Mouse (Mus musculus) c-Kit-negative CD71-positive TER-119-positive erythroid progenitor cells, embryonic 14.5 days (primary cell): Measurements from ENCODE around the gene Grm2.
A peak's percentile ranks its signal among the peaks of the same experiment; 100 is the strongest.

Experiments
- DNase-seq: peaks from one replicate; pipeline ENCODE4 v3.0.0-alpha.2; 2013; ENCODE audit warnings: low read depth, low spot score

Gene Grm2

GRCm38 (mm10) chr9:106655884-106656720 is at the start of gene Grm2:
Gene Grm2, minus strand, starts transcription at chr9:106656082.
- no peak for DNase-seq

- DNase-seq: no peak
These were observed 37.1 kb upstream of the Grm2 start for GRCm38 (mm10) chr9:106692973-106693481.

- DNase-seq: no peak
These were observed 33.0 kb upstream of the Grm2 start for GRCm38 (mm10) chr9:106688834-106689233.

- DNase-seq: peak; percentile 54
These were observed 31.2 kb upstream of the Grm2 start for GRCm38 (mm10) chr9:106686983-106687650.

- peak; percentile 9 for DNase-seq
These were observed 29.6 kb upstream of the Grm2 start, which contains the start of gene Tex264 for GRCm38 (mm10) chr9:106685249-106686101. Gene Tex264, minus strand, starts transcription at chr9:106685927.

- no peak for DNase-seq
These were observed 29.0 kb upstream of the Grm2 start for GRCm38 (mm10) chr9:106684918-106685248.

GRCm38 (mm10) chr9:106684093-106684872 is 28.4 kb upstream of the Grm2 start:
- DNase-seq: no peak

- DNase-seq: no peak
These were observed 25.1 kb upstream of the Grm2 start for GRCm38 (mm10) chr9:106681026-106681425.

- DNase-seq: no peak
These were observed 22.4 kb upstream of the Grm2 start for GRCm38 (mm10) chr9:106678242-106678641.

- no peak for DNase-seq
These were observed 21.8 kb upstream of the Grm2 start for GRCm38 (mm10) chr9:106677702-106678101.

- no peak for DNase-seq
These were observed 20.7 kb upstream of the Grm2 start for GRCm38 (mm10) chr9:106676571-106676970.

- no peak for DNase-seq
These were observed 20.1 kb upstream of the Grm2 start for GRCm38 (mm10) chr9:106675965-106676364.

- DNase-seq: peak; percentile 58
These were observed 19.6 kb upstream of the Grm2 start for GRCm38 (mm10) chr9:106675480-106675879.

GRCm38 (mm10) chr9:106673860-106674259 is 18.0 kb upstream of the Grm2 start:
- no peak for DNase-seq

GRCm38 (mm10) chr9:106664856-106665255 is 9.0 kb upstream of the Grm2 start:
- no peak for DNase-seq

GRCm38 (mm10) chr9:106664433-106664832 is 8.6 kb upstream of the Grm2 start:
- no peak for DNase-seq

- DNase-seq: no peak
These were observed 7.3 kb upstream of the Grm2 start for GRCm38 (mm10) chr9:106663200-106663599.

- no peak for DNase-seq
These were observed 4.1 kb upstream of the Grm2 start for GRCm38 (mm10) chr9:106659935-106660334.

- no peak for DNase-seq
These were observed 3.6 kb upstream of the Grm2 start for GRCm38 (mm10) chr9:106659441-106659840.

GRCm38 (mm10) chr9:106657592-106657991 is 1.7 kb upstream of the Grm2 start:
- no peak for DNase-seq

GRCm38 (mm10) chr9:106656820-106657219 is 938 bp upstream of the Grm2 start:
- DNase-seq: no peak
